Mouse (Mus musculus) embryonic facial prominence, embryonic 15.5 days (tissue): Measurements from ENCODE around the gene Dntt. TPM values are rescaled to one million over a fixed set of nuclear protein-coding genes. Genes with fewer than 3 reads are reported as not detected.

Source experiments
- ATAC-seq: fragments of 200-750 bp; cut with Nextera tagmentation; 2 replicates; pipeline ENCODE4 v1.8.0; 2017; ENCODE audit warnings: low read depth, moderate TSS enrichment; ENCODE audit not compliant: insufficient number of reproducible peaks, low FRiP score, low TSS enrichment
- H3K27ac ChIP-seq: fragments of 300-500 bp; sonication (generic); replicated peaks from 2 replicates; pipeline ENCODE4 v1.5.1; 2015; ENCODE audit warnings: mild to moderate bottlenecking, inconsistent platforms
- H3K27me3 ChIP-seq: fragments of 300-500 bp; sonication (generic); 2 replicates; pipeline ENCODE4 v1.6.1; 2015; ENCODE audit warnings: inconsistent platforms
- H3K36me3 ChIP-seq: fragments of 300-500 bp; sonication (generic); 2 replicates; pipeline ENCODE4 v1.6.1; 2015; ENCODE audit warnings: mild to moderate bottlenecking, inconsistent platforms
- H3K4me1 ChIP-seq: fragments of 300-500 bp; sonication (generic); 2 replicates; pipeline ENCODE4 v1.6.1; 2015; ENCODE audit warnings: inconsistent platforms
- H3K4me2 ChIP-seq: fragments of 300-500 bp; sonication (generic); replicated peaks from 2 replicates; pipeline ENCODE4 v1.6.1; 2015; ENCODE audit warnings: mild to moderate bottlenecking, inconsistent platforms
- H3K4me3 ChIP-seq: fragments of 300-500 bp; sonication (generic); replicated peaks from 2 replicates; pipeline ENCODE4 v1.5.1; 2015; ENCODE audit warnings: mild to moderate bottlenecking, inconsistent platforms
- H3K9ac ChIP-seq: fragments of 300-500 bp; sonication (generic); 2 replicates; pipeline ENCODE4 v1.6.1; 2015; ENCODE audit warnings: inconsistent platforms
- H3K9me3 ChIP-seq: fragments of 300-500 bp; sonication (generic); replicated peaks from 2 replicates; pipeline ENCODE4 v1.6.1; 2016; ENCODE audit warnings: inconsistent platforms
- WGBS: fragments of 180-500 bp; shearing (Covaris S2); methylation state at CpG from one replicate; pipeline ENCODE4 v1.1.7; 2015; 5-methylcytosine and 5-hydroxymethylcytosine counted together
- polyA plus RNA-seq: library from polyadenylated mRNA; unstranded; fragments of >200 nt; fragmentation: Nextera tagmentation; extraction: Ambion mirVana; gene quantifications from 2 replicates; pipeline ENCODE4 v1.2.1, GENCODE M21; 2015

Gene Dntt
- 0.07 TPM in 1 of 2 replicates, not detected in the other for polyA plus RNA-seq

- Histone ChIP-seq H3K36me3 (no peaks in the 10 kb centered on the region), H3K4me3 (no peak within 1 kb of the TSS), H3K27ac (no peak within 1 kb of the TSS), H3K27me3 (no peaks in the 10 kb centered on the region; the same call in 1 of the 2 replicates), H3K4me2 (no peak within 1 kb of the TSS), H3K4me1 (no peaks in the 10 kb centered on the region), H3K9me3 (no peaks in the 10 kb centered on the region), H3K9ac (no peak within 1 kb of the TSS)
- WGBS = 87% methylated on average over 6 of the region's 6 CpGs
- no peak for ATAC-seq
These were observed at the start of gene Dntt for GRCm38 (mm10) chr19:41029219-41029618. TSS of gene Dntt (plus strand) at chr19:41029275.

- H3K27ac ChIP-seq = no peak overlapping the region
- no peak overlapping the region for H3K9ac ChIP-seq
- H3K9me3 ChIP-seq = no peaks in the 10 kb centered on the region
- no peak overlapping the region for H3K4me3 ChIP-seq
- no peak for ATAC-seq
- no peak overlapping the region for H3K4me2 ChIP-seq
- H3K4me1 ChIP-seq = no peaks in the 10 kb centered on the region
- no peaks in the 10 kb centered on the region for H3K27me3 ChIP-seq
- WGBS = 76% methylated on average over 5 of the region's 5 CpGs
- no peaks in the 10 kb centered on the region for H3K36me3 ChIP-seq
These were observed 48.4 kb upstream of the Dntt start for GRCm38 (mm10) chr19:40980671-40981070.

GRCm38 (mm10) chr19:40984536-40984935 is 44.5 kb upstream of the Dntt start:
- Histone ChIP-seq H3K4me1 (no peaks in the 10 kb centered on the region), H3K36me3 (no peaks in the 10 kb centered on the region), H3K9ac (no peak overlapping the region), H3K9me3 (no peaks in the 10 kb centered on the region), H3K4me3 (no peak overlapping the region), H3K27me3 (no peaks in the 10 kb centered on the region), H3K27ac (no peak overlapping the region), H3K4me2 (no peak overlapping the region)
- WGBS = 100% methylated on average over 1 of the region's 1 CpGs
- no peak for ATAC-seq

GRCm38 (mm10) chr19:40988856-40989255 is 40.2 kb upstream of the Dntt start:
- Histone ChIP-seq H3K36me3 (no peaks in the 10 kb centered on the region), H3K4me1 (0 out of 2 replicates have a peak, but pooled peaks cover 2% of the 10 kb centered on the region), H3K9me3 (no peaks in the 10 kb centered on the region), H3K27me3 (no peaks in the 10 kb centered on the region), H3K4me3 (no peak overlapping the region), H3K27ac (no peak overlapping the region), H3K4me2 (no peak overlapping the region), H3K9ac (no peak overlapping the region)
- 70% methylated on average over 5 of the region's 5 CpGs for WGBS
- ATAC-seq = no peak

DNA sequence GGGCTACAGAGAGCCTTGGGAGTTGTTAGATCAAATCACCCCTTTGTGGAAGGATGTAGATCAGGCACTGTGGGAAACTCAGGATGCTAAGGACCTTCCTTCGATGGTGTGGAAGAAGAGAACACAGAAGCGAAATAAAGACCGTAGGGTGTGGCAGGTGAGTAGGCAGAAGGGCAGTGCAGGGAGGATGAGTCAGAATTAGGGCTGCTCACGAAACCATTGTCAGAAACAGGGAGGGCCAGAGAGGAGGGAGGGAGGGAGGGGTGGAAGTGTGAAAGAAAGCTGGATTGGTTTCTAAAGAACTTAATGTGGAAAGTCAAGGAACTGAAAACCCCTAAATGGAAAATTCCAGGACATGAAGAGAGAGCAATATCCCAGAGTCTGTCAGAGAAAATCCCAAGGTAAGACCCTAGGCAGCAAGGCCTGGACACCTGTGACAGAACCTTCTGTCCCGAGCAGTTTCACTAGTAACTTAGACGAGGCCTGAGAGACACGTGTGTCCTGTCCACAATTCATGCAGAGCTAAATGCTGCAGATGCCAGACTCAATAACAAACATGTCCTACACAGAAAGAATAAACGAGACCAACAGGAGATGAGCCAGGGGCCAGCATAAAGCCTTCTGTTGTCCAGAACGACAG is 39.0 kb upstream of the Dntt start:
- no peak for ATAC-seq

DNA sequence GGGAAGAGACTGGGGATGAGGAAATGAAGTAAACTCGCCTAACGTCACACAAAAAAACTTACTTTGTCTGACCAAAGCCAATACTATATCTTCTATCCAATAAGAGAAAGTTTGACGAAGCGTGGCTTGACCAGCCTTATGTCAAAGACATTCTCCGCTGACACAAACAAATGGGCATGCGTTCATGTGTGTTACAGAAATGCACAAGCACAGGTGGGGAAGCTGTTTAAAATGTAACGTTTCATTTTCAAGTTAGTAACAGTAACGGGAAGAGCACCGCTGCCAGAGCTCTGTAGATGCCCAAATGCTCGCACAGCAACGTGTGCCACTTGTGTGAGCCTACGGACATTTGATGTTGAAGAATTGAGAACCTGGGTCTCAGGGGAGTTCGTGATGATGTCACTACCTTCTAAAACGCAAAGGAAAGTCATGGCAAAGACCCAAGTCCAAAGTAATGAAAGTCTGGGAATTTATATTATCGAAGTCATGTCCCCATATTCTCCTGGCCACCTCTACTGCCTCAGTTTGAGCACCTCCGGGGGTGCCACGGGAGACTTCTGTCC is 38.2 kb upstream of the Dntt start:
- H3K9me3 ChIP-seq = no peaks in the 10 kb centered on the region
- no peak overlapping the region for H3K4me3 ChIP-seq
- no peak for ATAC-seq
- H3K27ac ChIP-seq = no peak overlapping the region
- H3K9ac ChIP-seq = no peak overlapping the region
- no peak overlapping the region for H3K4me2 ChIP-seq
- H3K4me1 ChIP-seq = 0 out of 2 replicates have a peak, but pooled peaks cover 7% of the 10 kb centered on the region
- no peaks in the 10 kb centered on the region for H3K27me3 ChIP-seq
- 88% methylated on average over 17 of the region's 17 CpGs for WGBS
- no peaks in the 10 kb centered on the region for H3K36me3 ChIP-seq

More for the DNA sequence above, 39.0 kb upstream of the Dntt start:
- Histone ChIP-seq H3K36me3 (no peaks in the 10 kb centered on the region), H3K27me3 (no peaks in the 10 kb centered on the region), H3K27ac (no peak overlapping the region), H3K4me1 (0 out of 2 replicates have a peak, but pooled peaks cover 7% of the 10 kb centered on the region), H3K9me3 (no peaks in the 10 kb centered on the region), H3K9ac (no peak overlapping the region), H3K4me3 (no peak overlapping the region), H3K4me2 (no peak overlapping the region)
- 74% methylated on average over 9 of the region's 9 CpGs for WGBS

- H3K27ac ChIP-seq = no peak overlapping the region
- H3K9ac ChIP-seq = no peak overlapping the region
- WGBS = 82% methylated on average over 7 of the region's 7 CpGs
- no peak overlapping the region for H3K4me2 ChIP-seq
- H3K4me3 ChIP-seq = no peak overlapping the region
- ATAC-seq = no peak
- 0 out of 2 replicates have a peak, but pooled peaks cover 7% of the 10 kb centered on the region for H3K4me1 ChIP-seq
- H3K36me3 ChIP-seq = no peaks in the 10 kb centered on the region
- no peaks in the 10 kb centered on the region for H3K9me3 ChIP-seq
- H3K27me3 ChIP-seq = no peaks in the 10 kb centered on the region
These were observed 37.4 kb upstream of the Dntt start for GRCm38 (mm10) chr19:40991626-40992025.

DNA sequence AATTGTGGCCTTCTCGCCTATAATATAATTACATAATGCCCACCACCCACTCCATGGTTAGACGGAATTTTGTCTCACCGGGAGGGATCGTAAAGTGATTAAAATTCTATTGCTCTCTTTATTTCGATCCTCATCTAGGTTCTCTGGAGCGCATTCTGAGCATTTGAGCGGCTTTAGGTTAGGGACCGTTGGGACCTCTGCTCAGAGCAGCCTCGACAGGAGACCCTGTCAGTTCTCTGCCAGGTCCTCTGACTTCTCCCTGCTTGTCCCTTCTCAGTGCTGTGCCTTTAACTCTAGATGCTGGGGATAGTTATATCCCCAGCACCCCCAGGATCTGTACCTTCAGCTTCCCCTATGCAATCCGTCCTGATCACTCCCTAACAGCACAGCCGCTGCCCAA is 37.0 kb upstream of the Dntt start:
- Histone ChIP-seq H3K27ac (no peak overlapping the region), H3K27me3 (no peaks in the 10 kb centered on the region), H3K4me1 (0 out of 2 replicates have a peak, but pooled peaks cover 7% of the 10 kb centered on the region), H3K4me2 (no peak overlapping the region), H3K9me3 (no peaks in the 10 kb centered on the region), H3K9ac (no peak overlapping the region), H3K4me3 (no peak overlapping the region), H3K36me3 (no peaks in the 10 kb centered on the region)
- WGBS = 72% methylated on average over 11 of the region's 11 CpGs
- no peak for ATAC-seq

- no peak overlapping the region for H3K9ac ChIP-seq
- no peaks in the 10 kb centered on the region for H3K9me3 ChIP-seq
- 77% methylated on average over 8 of the region's 8 CpGs for WGBS
- H3K27ac ChIP-seq = no peak overlapping the region
- H3K4me3 ChIP-seq = no peak overlapping the region
- H3K4me2 ChIP-seq = no peak overlapping the region
- no peaks in the 10 kb centered on the region for H3K36me3 ChIP-seq
- no peaks in the 10 kb centered on the region for H3K27me3 ChIP-seq
- ATAC-seq = no peak
- 0 out of 2 replicates have a peak, but pooled peaks cover 7% of the 10 kb centered on the region for H3K4me1 ChIP-seq
These were observed 36.5 kb upstream of the Dntt start for GRCm38 (mm10) chr19:40992517-40993044.

DNA sequence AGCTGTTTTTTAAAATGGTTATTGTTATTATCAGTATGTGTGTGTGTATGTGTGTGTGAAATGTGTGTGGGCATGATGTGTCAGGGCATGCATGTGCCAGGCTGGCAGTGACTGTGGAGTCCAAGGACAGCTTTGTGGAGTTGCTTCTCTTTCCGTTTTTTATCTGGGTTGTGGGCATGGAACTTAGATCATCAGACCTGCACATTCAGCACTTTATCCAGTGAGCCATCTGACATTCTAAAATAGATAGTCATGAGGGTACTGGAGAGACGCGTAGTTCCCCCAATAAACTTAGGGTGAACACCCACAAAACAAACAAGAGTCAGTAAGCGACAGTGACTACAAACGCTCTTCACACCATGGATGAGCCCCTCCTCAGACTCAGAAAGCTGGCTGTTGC is 35.7 kb upstream of the Dntt start:
- Histone ChIP-seq H3K4me3 (no peak overlapping the region), H3K9ac (no peak overlapping the region), H3K4me1 (0 out of 2 replicates have a peak, but pooled peaks cover 7% of the 10 kb centered on the region), H3K36me3 (no peaks in the 10 kb centered on the region), H3K4me2 (no peak overlapping the region), H3K27ac (no peak overlapping the region), H3K27me3 (no peaks in the 10 kb centered on the region), H3K9me3 (no peaks in the 10 kb centered on the region)
- WGBS = 87% methylated on average over 5 of the region's 5 CpGs
- no peak for ATAC-seq

- 21% methylated on average over 8 of the region's 8 CpGs for WGBS
These were observed 35.0 kb upstream of the Dntt start, which contains the start of gene Blnk for GRCm38 (mm10) chr19:40994057-40994585. TSS of gene Blnk (minus strand) at chr19:40994535.

More at GRCm38 (mm10) chr19:40994057-40994585, 35.0 kb upstream of the Dntt start, which contains the start of gene Blnk:
- peak within 1 kb of the TSS; percentile 52; the same call in 1 of the 2 replicates for H3K27ac ChIP-seq
- no peak within 1 kb of the TSS for H3K9ac ChIP-seq
- no peak within 1 kb of the TSS for H3K4me2 ChIP-seq
- H3K27me3 ChIP-seq = no peaks in the 10 kb centered on the region
- ATAC-seq = 0 out of 2 replicates have a peak, but pooled peaks have one; percentile 48
- H3K4me1 ChIP-seq = 0 out of 2 replicates have a peak, but pooled peaks cover 7% of the 10 kb centered on the region
- no peak within 1 kb of the TSS for H3K4me3 ChIP-seq
- H3K36me3 ChIP-seq = no peaks in the 10 kb centered on the region
- H3K9me3 ChIP-seq = no peaks in the 10 kb centered on the region
